Mouse (Mus musculus): ENCODE results near the gene Sdf4. TPM values are rescaled to one million over a fixed set of nuclear protein-coding genes. Genes with fewer than 3 reads are reported as not detected.

Sdf4 gene
- total and polyA plus RNA-seq, 3 experiments = 111 to 117 TPM; not detected in 1

- H3K4me1 ChIP-seq (ENCODE audit: control insufficient read depth in 1 of 2, insufficient read depth in 2 of 2, low read length in 2 of 2) = peaks cover 5 to 21% of the 10 kb centered on the region in 2 experiments
- H3K79me2 ChIP-seq (ENCODE audit: control insufficient read depth, insufficient read depth, low read length, poor library complexity) = no peaks in the 10 kb centered on the region
- no peaks in the 10 kb centered on the region for H3K9me3 ChIP-seq (replicated peaks; ENCODE audit: insufficient read depth, low read length)
- no peak for TF ChIP-seq RCOR1 (IDR thresholded peaks at IDR 0.05; ENCODE audit: low read depth, low read length)
- no peak for TF ChIP-seq ZC3H11A (IDR thresholded peaks at IDR 0.05; ENCODE audit: low read depth, low read length)
- no peak for TF ChIP-seq NELFE (IDR thresholded peaks at IDR 0.05; ENCODE audit: low read depth, low read length)
- no peak for TF ChIP-seq CTCF (IDR thresholded peaks at IDR 0.05 in 2 of 3, conservative IDR thresholded peaks at IDR 0.05 in 1 of 3; ENCODE audit: control insufficient read depth in 1 of 3, insufficient read depth in 1 of 3, low read depth in 2 of 3, low read length in 3 of 3, poor library complexity in 1 of 3, severe bottlenecking in 1 of 3)
- DNase-seq (ENCODE audit: low read depth, low spot score) = no peak
- no peaks in the 10 kb centered on the region for H3K27me3 ChIP-seq (ENCODE audit: control insufficient read depth in 1 of 2, insufficient read depth in 2 of 2, low read length in 2 of 2)
- peak overlapping the region; percentile 58 for H3K27ac ChIP-seq (ENCODE audit: control insufficient read depth, low read depth, low read length)
- H3K9ac ChIP-seq (ENCODE audit: control insufficient read depth, low read depth, low read length, poor library complexity, severe bottlenecking) = peak overlapping the region; percentile 43; the same call in 1 of the 2 replicates
- peaks cover 0 to 16% of the 10 kb centered on the region in 2 experiments; a peak in 2 of 4 replicates for H3K36me3 ChIP-seq (ENCODE audit: control insufficient read depth in 1 of 2, insufficient read depth in 2 of 2, low read length in 2 of 2)
- H3K4me3 ChIP-seq (ENCODE audit: control insufficient read depth in 1 of 2, insufficient read depth in 1 of 2, low read depth in 2 of 2, low read length in 2 of 2) = no peak overlapping the region
Measured at GRCm38 (mm10) chr4:156021381-156021780, 28.7 kb downstream of the Sdf4 start.

- H3K27ac ChIP-seq (ENCODE audit: control insufficient read depth, low read depth, low read length) = peak overlapping the region; percentile 58
- no peak for TF ChIP-seq MYB (IDR thresholded peaks at IDR 0.05; ENCODE audit: low read depth, low read length)
- no peak for TF ChIP-seq GABPA (IDR thresholded peaks at IDR 0.05; ENCODE audit: low read depth, low read length)
- TF ChIP-seq JUND (IDR thresholded peaks at IDR 0.05; ENCODE audit: low read depth, low read length) = no peak
- no peak for TF ChIP-seq USF1 (IDR thresholded peaks at IDR 0.05; ENCODE audit: low read depth, low read length)
- TF ChIP-seq MEF2A (IDR thresholded peaks at IDR 0.05; ENCODE audit: extremely low read depth, insufficient replicate concordance, low read depth, low read length, poor library complexity, severe bottlenecking) = no peak
- 0 out of 2 replicates have a peak, but pooled peaks have one; percentile 27 for TF ChIP-seq RCOR1 (IDR thresholded peaks at IDR 0.05; ENCODE audit: low read depth, low read length)
- TF ChIP-seq TCF12 (IDR thresholded peaks at IDR 0.05; ENCODE audit: low read depth, low read length) = 0 out of 2 replicates have a peak, but pooled peaks have one; percentile 14
- no peak; the same call in 1 of the 2 replicates for TF ChIP-seq SIN3A (IDR thresholded peaks at IDR 0.05; ENCODE audit: low read length)
- TF ChIP-seq TBP (IDR thresholded peaks at IDR 0.05; ENCODE audit: low read depth, low read length) = 0 out of 2 replicates have a peak, but pooled peaks have one; percentile 33
- no peak for TF ChIP-seq RAD21 (IDR thresholded peaks at IDR 0.05; ENCODE audit: low read depth, low read length)
- TF ChIP-seq HCFC1 (IDR thresholded peaks at IDR 0.05; ENCODE audit: low read depth, low read length) = no peak
- TF ChIP-seq EP300 (IDR thresholded peaks at IDR 0.05; ENCODE audit: low read depth in 1 of 2, low read length in 2 of 2) = peak; percentile 13 to 56; a peak in 3 of 4 replicates
- peak; percentile 55; the same call in 1 of the 2 replicates for TF ChIP-seq MYC (IDR thresholded peaks at IDR 0.05; ENCODE audit: low read depth, low read length)
- TF ChIP-seq ETS1 (IDR thresholded peaks at IDR 0.05; ENCODE audit: low read depth, low read length) = 0 out of 2 replicates have a peak, but pooled peaks have one; percentile 26
- TF ChIP-seq POLR2AphosphoS5 (IDR thresholded peaks at IDR 0.05; ENCODE audit: borderline replicate concordance, low read depth, low read length) = no peak
- TF ChIP-seq NRF1 (IDR thresholded peaks at IDR 0.05; ENCODE audit: insufficient read depth, low read depth, low read length, poor library complexity, severe bottlenecking) = no peak
- TF ChIP-seq CHD1 (IDR thresholded peaks at IDR 0.05; ENCODE audit: low read depth, low read length) = no peak
- no peak for TF ChIP-seq ZNF384 (IDR thresholded peaks at IDR 0.05; ENCODE audit: low read depth, low read length)
- TF ChIP-seq UBTF (IDR thresholded peaks at IDR 0.05; ENCODE audit: borderline replicate concordance, insufficient read depth, low read depth, low read length) = no peak
- no peak for TF ChIP-seq USF2 (IDR thresholded peaks at IDR 0.05; ENCODE audit: borderline replicate concordance in 1 of 2, insufficient read depth in 1 of 2, low read depth in 1 of 2, low read length in 2 of 2)
- TF ChIP-seq ELF1 (IDR thresholded peaks at IDR 0.05; ENCODE audit: low read depth, low read length) = peak; percentile 4; the same call in 1 of the 2 replicates
- no peak for TF ChIP-seq KAT2A (conservative IDR thresholded peaks at IDR 0.05; ENCODE audit: low read depth, low read length)
- TF ChIP-seq CHD2 (IDR thresholded peaks at IDR 0.05; ENCODE audit: low read length) = no peak
- TF ChIP-seq E2F4 (IDR thresholded peaks at IDR 0.05; ENCODE audit: borderline replicate concordance, low read depth, low read length) = no peak
- peak; percentile 45 for TF ChIP-seq MXI1 (IDR thresholded peaks at IDR 0.05; ENCODE audit: low read depth, low read length)
- no peak for TF ChIP-seq ZKSCAN1 (IDR thresholded peaks at IDR 0.05; ENCODE audit: low read depth, low read length)
- no peak for TF ChIP-seq POLR2A (IDR thresholded peaks at IDR 0.05; ENCODE audit: control insufficient read depth in 1 of 2, insufficient read depth in 1 of 2, low read depth in 1 of 2, low read length in 2 of 2, poor library complexity in 1 of 2)
Measured at GRCm38 (mm10) chr4:156021942-156022419, 29.3 kb downstream of the Sdf4 start.

More at GRCm38 (mm10) chr4:156021942-156022419, 29.3 kb downstream of the Sdf4 start:
- H3K79me2 ChIP-seq (ENCODE audit: control insufficient read depth, insufficient read depth, low read length, poor library complexity) = no peaks in the 10 kb centered on the region
- H3K4me3 ChIP-seq (ENCODE audit: control insufficient read depth in 1 of 2, insufficient read depth in 1 of 2, low read depth in 2 of 2, low read length in 2 of 2) = peak overlapping the region; percentile 24 to 45; a peak in 3 of 4 replicates
- H3K27me3 ChIP-seq (ENCODE audit: control insufficient read depth in 1 of 2, insufficient read depth in 2 of 2, low read length in 2 of 2) = no peaks in the 10 kb centered on the region
- no peaks in the 10 kb centered on the region for H3K9me3 ChIP-seq (replicated peaks; ENCODE audit: insufficient read depth, low read length)
- peaks cover 0 to 20% of the 10 kb centered on the region in 2 experiments; a peak in 2 of 4 replicates for H3K36me3 ChIP-seq (ENCODE audit: control insufficient read depth in 1 of 2, insufficient read depth in 2 of 2, low read length in 2 of 2)
- peaks cover 8 to 27% of the 10 kb centered on the region in 2 experiments for H3K4me1 ChIP-seq (ENCODE audit: control insufficient read depth in 1 of 2, insufficient read depth in 2 of 2, low read length in 2 of 2)
- peak; percentile 53 for DNase-seq (ENCODE audit: low read depth, low spot score)
- peak overlapping the region; percentile 43 for H3K9ac ChIP-seq (ENCODE audit: control insufficient read depth, low read depth, low read length, poor library complexity, severe bottlenecking)

Data from MEL (cell line).